Mouse (Mus musculus): ENCODE data around the gene Samd4b.

- TF ChIP-seq CTCF (IDR thresholded peaks at IDR 0.05; ENCODE audit: borderline replicate concordance, extremely low read depth, insufficient read depth, insufficient read length) (no peak), POLR2A (IDR thresholded peaks at IDR 0.05; ENCODE audit: borderline replicate concordance, extremely low read depth, insufficient read depth, insufficient read length, poor library complexity, severe bottlenecking) (no peak)
Observed at GRCm38 (mm10) chr7:28575597-28575996, 22.3 kb downstream of the Samd4b start.

Data from brain, embryonic 14.5 days (tissue).